Mouse (Mus musculus): ENCODE measurements around the gene Fam131c.

DNA sequence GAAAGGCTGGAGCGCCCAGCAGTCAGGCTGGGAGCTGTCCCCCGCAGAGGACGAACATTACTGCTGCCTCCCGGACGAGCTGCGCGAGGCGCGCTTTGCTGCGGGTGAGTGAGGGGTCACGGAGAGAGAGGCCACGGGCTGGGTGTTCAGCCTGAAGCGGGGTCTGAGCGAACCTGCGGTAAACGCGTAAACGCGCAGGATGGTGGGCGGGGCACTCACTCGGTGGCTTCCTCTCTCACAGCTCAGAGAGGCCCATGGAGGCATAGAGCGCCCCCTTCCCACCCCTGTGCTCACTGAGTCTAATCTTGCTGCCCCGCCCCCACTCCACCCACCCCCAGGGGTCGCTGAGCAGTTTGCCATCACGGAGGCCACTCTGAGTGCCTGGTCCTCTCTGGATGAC lies 14.4 kb downstream of the Fam131c start:
- no peak for TF ChIP-seq CTCF (IDR thresholded peaks at IDR 0.05; ENCODE audit: low read depth)
- TF ChIP-seq EP300 (IDR thresholded peaks at IDR 0.05; ENCODE audit: low read depth), result no peak
